Mouse (Mus musculus) MEL (cell line): ENCODE results near the gene Trmt61a. TPM values are rescaled to one million over a fixed set of nuclear protein-coding genes. Genes with fewer than 3 reads are reported as not detected.

Experiments used
- DNase-seq: peaks from one replicate; pipeline ENCODE4 v3.0.0; 2011; ENCODE audit warnings: low read depth, low spot score
- H3K27ac ChIP-seq: 2 replicates; pipeline ENCODE4 v1.5.1; 2012; ENCODE audit warnings: low read depth, mild to moderate bottlenecking, control low read depth, low read length, moderate library complexity; ENCODE audit not compliant: control insufficient read depth
- H3K27me3 ChIP-seq, 2 experiments: fragments of 150-350 bp in 1 of 2; sonication (generic) in 1 of 2; 2 replicates each; pipeline ENCODE4 v1.6.1; 2012; ENCODE audit warnings: low read length in 2 of 2, mild to moderate bottlenecking in 2 of 2, improper control_type of control experiment in 1 of 2, moderate library complexity in 1 of 2; ENCODE audit not compliant: insufficient read depth in 2 of 2, control insufficient read depth in 1 of 2
- H3K36me3 ChIP-seq, 2 experiments: 2 replicates each; pipeline ENCODE4 v1.6.1; 2012 to 2014; ENCODE audit warnings: low read length in 2 of 2, improper control_type of control experiment in 1 of 2, inconsistent platforms in 1 of 2, mild to moderate bottlenecking in 1 of 2; ENCODE audit not compliant: insufficient read depth in 2 of 2, control insufficient read depth in 1 of 2
- H3K4me1 ChIP-seq, 2 experiments: fragments of 150-350 bp in 1 of 2; sonication (generic) in 1 of 2; 2 replicates each; pipeline ENCODE4 v1.6.1; 2012; ENCODE audit warnings: low read length in 2 of 2, improper control_type of control experiment in 1 of 2, mild to moderate bottlenecking in 1 of 2; ENCODE audit not compliant: insufficient read depth in 2 of 2, control insufficient read depth in 1 of 2
- H3K4me3 ChIP-seq, 2 experiments: fragments of 150-350 bp in 1 of 2; sonication (generic) in 1 of 2; 2 replicates each; pipeline ENCODE4 v1.5.1; 2012; ENCODE audit warnings: low read depth in 2 of 2, low read length in 2 of 2, mild to moderate bottlenecking in 2 of 2, moderate library complexity in 2 of 2, control low read depth in 1 of 2, improper control_type of control experiment in 1 of 2; ENCODE audit not compliant: control insufficient read depth in 1 of 2, insufficient read depth in 1 of 2
- H3K79me2 ChIP-seq: 2 replicates; pipeline ENCODE4 v1.6.1; 2012; ENCODE audit warnings: mild to moderate bottlenecking, low read length, moderate library complexity; ENCODE audit not compliant: control insufficient read depth, poor library complexity, insufficient read depth
- H3K9ac ChIP-seq: 2 replicates; pipeline ENCODE4 v1.6.1; 2012; ENCODE audit warnings: low read depth, mild to moderate bottlenecking, control low read depth, low read length, moderate library complexity; ENCODE audit not compliant: control insufficient read depth, poor library complexity, severe bottlenecking
- H3K9me3 ChIP-seq: fragments of 150-350 bp; sonication (generic); replicated peaks from 2 replicates; pipeline ENCODE4 v1.6.1; 2012; ENCODE audit warnings: mild to moderate bottlenecking, low read length, improper control_type of control experiment, moderate library complexity; ENCODE audit not compliant: insufficient read depth
- BHLHE40 ChIP-seq: IDR thresholded peaks from 2 replicates; pipeline ENCODE4 v1.6.1; 2012; ENCODE audit warnings: low read depth, mild to moderate bottlenecking, inconsistent platforms, low read length, improper control_type of control experiment, borderline replicate concordance
- CHD1 ChIP-seq: IDR thresholded peaks from 2 replicates; pipeline ENCODE4 v1.6.1; 2012; ENCODE audit warnings: low read depth, mild to moderate bottlenecking, inconsistent platforms, low read length, improper control_type of control experiment
- E2F4 ChIP-seq: IDR thresholded peaks from 2 replicates; pipeline ENCODE4 v1.6.1; 2011; ENCODE audit warnings: low read depth, low read length, improper control_type of control experiment, borderline replicate concordance
- ELF1 ChIP-seq: IDR thresholded peaks from 2 replicates; pipeline ENCODE4 v1.6.1; 2014; ENCODE audit warnings: low read depth, mild to moderate bottlenecking, inconsistent platforms, low read length, improper control_type of control experiment, moderate library complexity
- ETS1 ChIP-seq: IDR thresholded peaks from 2 replicates; pipeline ENCODE4 v1.6.1; 2012; ENCODE audit warnings: low read depth, mild to moderate bottlenecking, inconsistent platforms, low read length, improper control_type of control experiment, moderate library complexity
- HCFC1 ChIP-seq: IDR thresholded peaks from 2 replicates; pipeline ENCODE4 v1.6.1; 2012; ENCODE audit warnings: low read depth, mild to moderate bottlenecking, inconsistent platforms, low read length, improper control_type of control experiment, moderate library complexity
- JUND ChIP-seq: IDR thresholded peaks from 2 replicates; pipeline ENCODE4 v1.6.1; 2011; ENCODE audit warnings: low read depth, mild to moderate bottlenecking, improper control_type of control experiment, low read length
- MAFK ChIP-seq: IDR thresholded peaks from 2 replicates; pipeline ENCODE4 v1.6.1; 2011; ENCODE audit warnings: low read depth, mild to moderate bottlenecking, low read length, improper control_type of control experiment, borderline replicate concordance
- MXI1 ChIP-seq: IDR thresholded peaks from 2 replicates; pipeline ENCODE4 v1.6.1; 2011; ENCODE audit warnings: mild to moderate bottlenecking, low read depth, low read length, improper control_type of control experiment
- MYB ChIP-seq: IDR thresholded peaks from 2 replicates; pipeline ENCODE4 v1.6.1; 2011; ENCODE audit warnings: mild to moderate bottlenecking, low read depth, low read length, improper control_type of control experiment
- NRF1 ChIP-seq: IDR thresholded peaks from 2 replicates; pipeline ENCODE4 v1.6.1; 2014; ENCODE audit warnings: low read depth, mild to moderate bottlenecking, inconsistent platforms, low read length, improper control_type of control experiment, moderate library complexity; ENCODE audit not compliant: poor library complexity, insufficient read depth, severe bottlenecking
- POLR2A ChIP-seq, 2 experiments: IDR thresholded peaks; 2 replicates each; pipeline ENCODE4 v1.6.1; 2011 to 2012; ENCODE audit warnings: low read length in 2 of 2, mild to moderate bottlenecking in 2 of 2, control low read depth in 1 of 2, improper control_type of control experiment in 1 of 2, low read depth in 1 of 2, moderate library complexity in 1 of 2; ENCODE audit not compliant: control insufficient read depth in 1 of 2, insufficient read depth in 1 of 2, poor library complexity in 1 of 2
- POLR2AphosphoS2 ChIP-seq: IDR thresholded peaks from 2 replicates; pipeline ENCODE4 v1.6.1; 2011; ENCODE audit warnings: low read length, improper control_type of control experiment
- TBP ChIP-seq: IDR thresholded peaks from 2 replicates; pipeline ENCODE4 v1.8.0; 2011; ENCODE audit warnings: low read depth, low read length, improper control_type of control experiment
- UBTF ChIP-seq: IDR thresholded peaks from 2 replicates; pipeline ENCODE4 v1.6.1; 2012; ENCODE audit warnings: low read depth, mild to moderate bottlenecking, inconsistent platforms, low read length, improper control_type of control experiment, moderate library complexity, borderline replicate concordance; ENCODE audit not compliant: insufficient read depth
- USF1 ChIP-seq: IDR thresholded peaks from 2 replicates; pipeline ENCODE4 v1.6.1; 2014; ENCODE audit warnings: low read depth, mild to moderate bottlenecking, inconsistent platforms, low read length, improper control_type of control experiment, moderate library complexity
- polyA plus RNA-seq, 2 experiments: library from polyadenylated mRNA; stranded (reverse) in 1 of 2; unstranded in 1 of 2; fragments of >175 nt in 1 of 2; fragments of >200 nt in 1 of 2; gene quantifications; 2 replicates each; pipeline versions ENCODE4 v1.2.1 to v1.2.4; 2012; ENCODE audit warnings: low replicate concordance in 2 of 2, low read depth in 1 of 2; ENCODE audit not compliant: insufficient read length in 2 of 2, insufficient read depth in 1 of 2, missing spikeins in 1 of 2
- total RNA-seq: library from RNA; depleted of rRNA; stranded (reverse); fragments of 300-350 nt; gene quantifications from 2 replicates; pipeline ENCODE4 v1.2.3, GENCODE M21; 2012

Gene Trmt61a
- total and polyA plus RNA-seq, 3 experiments: 41.4 to 77.5 TPM; not detected in 1

- no peak for DNase-seq
- no peaks in the 10 kb centered on the region for H3K4me1 ChIP-seq
- H3K27ac ChIP-seq: no peak overlapping the region
- no peak overlapping the region for H3K4me3 ChIP-seq
- H3K9ac ChIP-seq: no peak overlapping the region
- no peaks in the 10 kb centered on the region for H3K79me2 ChIP-seq
- H3K9me3 ChIP-seq: no peaks in the 10 kb centered on the region
- no peaks in the 10 kb centered on the region for H3K27me3 ChIP-seq
- no peaks in the 10 kb centered on the region for H3K36me3 ChIP-seq
- no peak for TF ChIP-seq POLR2A (IDR thresholded peaks at IDR 0.05; ENCODE audit: control insufficient read depth in 1 of 2, insufficient read depth in 1 of 2, low read depth in 1 of 2, low read length in 2 of 2, poor library complexity in 1 of 2)
Measured at GRCm38 (mm10) chr12:111703301-111703700, 25.4 kb downstream of the Trmt61a start.

- Histone ChIP-seq H3K79me2 (no peaks in the 10 kb centered on the region), H3K4me1 (no peaks in the 10 kb centered on the region), H3K36me3 (no peaks in the 10 kb centered on the region), H3K4me3 (no peak overlapping the region), H3K9ac (no peak overlapping the region), H3K27me3 (no peaks in the 10 kb centered on the region), H3K27ac (no peak overlapping the region), H3K9me3 (no peaks in the 10 kb centered on the region)
- no peak for DNase-seq
- TF ChIP-seq ELF1: no peak
- TF ChIP-seq MYB: no peak
- no peak for TF ChIP-seq HCFC1
- TF ChIP-seq BHLHE40: no peak
- no peak for TF ChIP-seq USF1
- no peak for TF ChIP-seq NRF1
- TF ChIP-seq JUND: no peak
- no peak for TF ChIP-seq ETS1
- TF ChIP-seq E2F4: no peak
Measured at GRCm38 (mm10) chr12:111704609-111705008, 26.7 kb downstream of the Trmt61a start.

GRCm38 (mm10) chr12:111705186-111705973 lies 27.5 kb downstream of the Trmt61a start:
- Histone ChIP-seq H3K79me2 (peaks cover 5% of the 10 kb centered on the region), H3K4me1 (no peaks in the 10 kb centered on the region), H3K9me3 (no peaks in the 10 kb centered on the region), H3K27me3 (no peaks in the 10 kb centered on the region), H3K4me3 (no peak overlapping the region), H3K36me3 (peaks cover 0 to 2% of the 10 kb centered on the region in 2 experiments; a peak in 1 of 4 replicates), H3K27ac (no peak overlapping the region), H3K9ac (no peak overlapping the region)
- no peak for DNase-seq
- TF ChIP-seq MAFK: no peak
- TF ChIP-seq CHD1: no peak
- no peak for TF ChIP-seq UBTF
- no peak for TF ChIP-seq MXI1
- TF ChIP-seq NRF1: no peak
- no peak for TF ChIP-seq POLR2AphosphoS2
- TF ChIP-seq TBP: no peak
